Mouse (Mus musculus): ENCODE measurements around the gene Abca4. TPM values are rescaled to one million over a fixed set of nuclear protein-coding genes. Genes with fewer than 3 reads are reported as not detected.

The Abca4 gene
- polyA plus RNA-seq, 1 experiment = 1.7 TPM

DNA sequence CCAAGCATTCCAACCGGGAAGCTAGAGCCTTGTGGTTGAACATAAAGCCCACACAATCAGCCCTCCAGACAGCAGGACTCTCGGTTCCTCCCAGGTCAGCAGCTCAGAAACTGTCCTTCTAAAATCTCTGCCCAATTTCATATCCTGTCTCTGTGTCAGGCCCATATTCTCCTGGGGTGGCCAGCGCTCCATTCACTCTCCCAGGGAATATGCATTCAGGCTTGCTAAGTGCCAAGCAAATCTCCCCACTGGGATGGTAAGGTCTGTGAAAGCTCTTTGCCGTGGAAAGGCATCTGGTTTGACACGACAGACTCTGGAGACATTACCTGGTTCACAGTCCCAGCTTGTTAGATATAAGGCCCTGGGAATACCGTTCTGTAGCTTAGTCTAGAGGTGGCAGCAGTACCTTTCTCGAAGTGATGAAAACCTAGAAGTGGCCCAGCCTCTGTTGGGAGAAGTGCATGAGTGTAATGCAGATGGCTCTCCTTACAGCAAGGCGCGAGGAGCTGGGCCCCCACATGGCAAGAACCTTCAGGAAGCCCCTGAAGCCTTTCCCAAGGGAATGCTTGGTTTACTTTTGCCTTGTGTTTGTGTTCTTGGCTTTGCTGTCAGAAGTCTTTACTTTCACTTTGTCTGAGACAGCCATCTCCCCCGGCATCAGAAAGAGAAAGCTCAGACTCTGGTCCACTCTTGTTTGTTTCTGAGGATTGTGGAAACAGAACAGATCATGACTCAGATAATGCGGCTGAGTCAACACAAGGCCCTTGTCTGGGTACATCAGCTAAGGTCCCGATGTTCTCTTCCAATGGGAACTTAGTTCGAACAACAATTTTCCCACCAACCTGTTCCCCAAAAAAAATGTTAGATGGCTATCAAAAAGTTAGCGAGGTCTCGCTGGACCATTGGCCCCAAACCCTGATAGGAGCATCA lies 164.3 kb downstream of the Abca4 start:
- no peak overlapping the region for H3ac ChIP-seq (ENCODE audit: control insufficient read depth, insufficient read length)
- H3K27me3 ChIP-seq (ENCODE audit: control insufficient read depth, insufficient read depth, insufficient read length) = no peaks in the 10 kb centered on the region
- H3K36me3 ChIP-seq (ENCODE audit: control insufficient read depth, insufficient read depth) = no peaks in the 10 kb centered on the region
- H3K4me2 ChIP-seq (ENCODE audit: low read depth) = peak overlapping the region; percentile 44
- H3K79me2 ChIP-seq (ENCODE audit: control insufficient read depth, insufficient read depth) = no peaks in the 10 kb centered on the region
- no peak overlapping the region for H3K4me3 ChIP-seq
- no peak for TF ChIP-seq E2F4 (IDR thresholded peaks at IDR 0.05; ENCODE audit: insufficient read depth)
- TF ChIP-seq TCF12 (IDR thresholded peaks at IDR 0.05; ENCODE audit: insufficient read depth, poor library complexity, severe bottlenecking) = no peak
- no peak for TF ChIP-seq MYOG (IDR thresholded peaks at IDR 0.05; ENCODE audit: control insufficient read depth in 1 of 3, insufficient read depth in 1 of 3, insufficient read length in 2 of 3, low read depth in 2 of 3)
- TF ChIP-seq POLR2AphosphoS2 (IDR thresholded peaks at IDR 0.05; ENCODE audit: insufficient read length, low read depth) = no peak
- TF ChIP-seq USF1 (IDR thresholded peaks at IDR 0.05; ENCODE audit: low read depth) = no peak
- TF ChIP-seq CEBPB (IDR thresholded peaks at IDR 0.05; ENCODE audit: insufficient read depth, poor library complexity, severe bottlenecking) = no peak
- no peak for TF ChIP-seq POLR2A (IDR thresholded peaks at IDR 0.05; ENCODE audit: insufficient read length, low read depth)
- no peak for TF ChIP-seq REST (IDR thresholded peaks at IDR 0.05; ENCODE audit: insufficient read depth, insufficient read length)
- no peak for TF ChIP-seq MYOD1 (IDR thresholded peaks at IDR 0.05; ENCODE audit: control insufficient read depth in 1 of 3, insufficient read length in 2 of 3, low read depth in 2 of 3)
- TF ChIP-seq SRF (IDR thresholded peaks at IDR 0.05; ENCODE audit: control insufficient read depth, insufficient read length, low read depth) = no peak
- TF ChIP-seq TCF3 (IDR thresholded peaks at IDR 0.05; ENCODE audit: insufficient read length, low read depth) = no peak
- no peak for TF ChIP-seq MAX (IDR thresholded peaks at IDR 0.05; ENCODE audit: low read depth)

DNA sequence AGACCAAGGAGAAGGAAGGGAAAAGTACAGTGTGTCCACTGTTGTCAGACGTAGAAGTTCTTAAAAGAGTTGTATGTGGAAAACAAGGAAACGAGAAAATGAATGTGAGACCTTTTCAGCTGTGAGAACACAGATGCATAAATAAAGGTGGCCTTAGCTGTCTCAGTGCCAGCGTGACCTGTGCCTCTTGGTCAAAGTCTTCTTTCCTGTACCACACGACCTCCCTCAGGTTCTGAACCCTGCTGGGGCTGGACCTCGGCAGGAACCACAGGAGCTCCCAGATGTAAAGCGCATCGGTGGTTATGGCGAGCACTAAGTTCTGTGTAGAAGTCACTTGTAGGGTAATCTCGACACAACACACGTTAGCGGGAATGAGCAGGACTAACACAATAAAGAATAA lies 165.3 kb downstream of the Abca4 start:
- Histone ChIP-seq H3K27me3 (ENCODE audit: control insufficient read depth, insufficient read depth, insufficient read length) (no peaks in the 10 kb centered on the region), H3ac (ENCODE audit: control insufficient read depth, insufficient read length) (no peak overlapping the region), H3K4me2 (ENCODE audit: low read depth) (no peak overlapping the region), H3K79me2 (ENCODE audit: control insufficient read depth, insufficient read depth) (no peaks in the 10 kb centered on the region), H3K36me3 (ENCODE audit: control insufficient read depth, insufficient read depth) (no peaks in the 10 kb centered on the region), H3K4me3 (no peak overlapping the region)
- TF ChIP-seq MYOD1 (IDR thresholded peaks at IDR 0.05; ENCODE audit: control insufficient read depth in 1 of 3, insufficient read length in 2 of 3, low read depth in 2 of 3) (no peak), E2F4 (IDR thresholded peaks at IDR 0.05; ENCODE audit: insufficient read depth) (no peak), POLR2A (IDR thresholded peaks at IDR 0.05; ENCODE audit: insufficient read length, low read depth) (no peak), POLR2AphosphoS2 (IDR thresholded peaks at IDR 0.05; ENCODE audit: insufficient read length, low read depth) (no peak), CEBPB (IDR thresholded peaks at IDR 0.05; ENCODE audit: insufficient read depth, poor library complexity, severe bottlenecking) (no peak), MAX (IDR thresholded peaks at IDR 0.05; ENCODE audit: low read depth) (no peak), SRF (IDR thresholded peaks at IDR 0.05; ENCODE audit: control insufficient read depth, insufficient read length, low read depth) (no peak), USF1 (IDR thresholded peaks at IDR 0.05; ENCODE audit: low read depth) (no peak), REST (IDR thresholded peaks at IDR 0.05; ENCODE audit: insufficient read depth, insufficient read length) (no peak), TCF3 (IDR thresholded peaks at IDR 0.05; ENCODE audit: insufficient read length, low read depth) (no peak), TCF12 (IDR thresholded peaks at IDR 0.05; ENCODE audit: insufficient read depth, poor library complexity, severe bottlenecking) (no peak), MYOG (IDR thresholded peaks at IDR 0.05; ENCODE audit: control insufficient read depth in 1 of 3, insufficient read depth in 1 of 3, insufficient read length in 2 of 3, low read depth in 2 of 3) (no peak)

- no peak for TF ChIP-seq MAX (IDR thresholded peaks at IDR 0.05; ENCODE audit: low read depth)
- TF ChIP-seq POLR2AphosphoS2 (IDR thresholded peaks at IDR 0.05; ENCODE audit: insufficient read length, low read depth) = no peak
- no peak for TF ChIP-seq MYOG (IDR thresholded peaks at IDR 0.05; ENCODE audit: control insufficient read depth in 1 of 3, insufficient read depth in 1 of 3, insufficient read length in 2 of 3, low read depth in 2 of 3)
- no peak for TF ChIP-seq E2F4 (IDR thresholded peaks at IDR 0.05; ENCODE audit: insufficient read depth)
- H3K4me2 ChIP-seq (ENCODE audit: low read depth) = no peak overlapping the region
- H3K27me3 ChIP-seq (ENCODE audit: control insufficient read depth, insufficient read depth, insufficient read length) = no peaks in the 10 kb centered on the region
- no peak overlapping the region for H3K4me3 ChIP-seq
- H3ac ChIP-seq (ENCODE audit: control insufficient read depth, insufficient read length) = no peak overlapping the region
- no peaks in the 10 kb centered on the region for H3K36me3 ChIP-seq (ENCODE audit: control insufficient read depth, insufficient read depth)
- H3K79me2 ChIP-seq (ENCODE audit: control insufficient read depth, insufficient read depth) = no peaks in the 10 kb centered on the region
Observed at GRCm38 (mm10) chr3:122210434-122210833, 166.2 kb downstream of the Abca4 start.

GRCm38 (mm10) chr3:122210846-122211245 lies 166.6 kb downstream of the Abca4 start:
- Histone ChIP-seq H3K27me3 (ENCODE audit: control insufficient read depth, insufficient read depth, insufficient read length) (no peaks in the 10 kb centered on the region), H3K4me2 (ENCODE audit: low read depth) (no peak overlapping the region), H3ac (ENCODE audit: control insufficient read depth, insufficient read length) (no peak overlapping the region), H3K36me3 (ENCODE audit: control insufficient read depth, insufficient read depth) (no peaks in the 10 kb centered on the region), H3K4me3 (no peak overlapping the region), H3K79me2 (ENCODE audit: control insufficient read depth, insufficient read depth) (no peaks in the 10 kb centered on the region)
- TF ChIP-seq MYOG (IDR thresholded peaks at IDR 0.05; ENCODE audit: control insufficient read depth in 1 of 3, insufficient read depth in 1 of 3, insufficient read length in 2 of 3, low read depth in 2 of 3) (no peak), MAX (IDR thresholded peaks at IDR 0.05; ENCODE audit: low read depth) (no peak), SRF (IDR thresholded peaks at IDR 0.05; ENCODE audit: control insufficient read depth, insufficient read length, low read depth) (no peak), REST (IDR thresholded peaks at IDR 0.05; ENCODE audit: insufficient read depth, insufficient read length) (no peak), POLR2AphosphoS2 (IDR thresholded peaks at IDR 0.05; ENCODE audit: insufficient read length, low read depth) (no peak), TCF3 (IDR thresholded peaks at IDR 0.05; ENCODE audit: insufficient read length, low read depth) (no peak), USF1 (IDR thresholded peaks at IDR 0.05; ENCODE audit: low read depth) (no peak), POLR2A (IDR thresholded peaks at IDR 0.05; ENCODE audit: insufficient read length, low read depth) (no peak), E2F4 (IDR thresholded peaks at IDR 0.05; ENCODE audit: insufficient read depth) (no peak), CEBPB (IDR thresholded peaks at IDR 0.05; ENCODE audit: insufficient read depth, poor library complexity, severe bottlenecking) (no peak), TCF12 (IDR thresholded peaks at IDR 0.05; ENCODE audit: insufficient read depth, poor library complexity, severe bottlenecking) (no peak), MYOD1 (IDR thresholded peaks at IDR 0.05; ENCODE audit: control insufficient read depth in 1 of 3, insufficient read length in 2 of 3, low read depth in 2 of 3) (no peak)

Measured in myocyte (in vitro differentiated cells).